Mouse (Mus musculus): ENCODE measurements around the gene Tm9sf3. TPM values are rescaled to one million over a fixed set of nuclear protein-coding genes. Genes with fewer than 3 reads are reported as not detected.
"Not testable (repeated sequence)": the region's sequence is repeated elsewhere in the genome, so short reads cannot be mapped to it uniquely, and the experiment has no call there.

Gene Tm9sf3
- 100 to 1,000 TPM; 109 to 121 TPM for total RNA-seq (2021)

- intact Hi-C loops (cut with DNase I): no loop called here
- DNase-seq: peak; percentile 90 to 91
These were observed at the start of gene Tm9sf3 for GRCm38 (mm10) chr19:41263630-41264295. Tm9sf3 (minus strand) TSS chr19:41263997.

GRCm38 (mm10) chr19:41312587-41312986 is 48.8 kb upstream of the Tm9sf3 start:
- intact Hi-C loops (cut with DNase I): loop anchor here (10.0 kb wide), 1 partner anchor 312 kb away; no protein-coding TSS in a partner anchor
- not testable (repeated sequence) for DNase-seq

- intact Hi-C loops (cut with DNase I): loop anchor here (10.0 kb wide), 1 partner anchor 313 kb away; no protein-coding TSS in a partner anchor
- DNase-seq: no peak
These were observed 48.2 kb upstream of the Tm9sf3 start for GRCm38 (mm10) chr19:41312027-41312426.

- intact Hi-C loops (cut with DNase I): loop anchor here (10.0 kb wide), 1 partner anchor 314 kb away; no protein-coding TSS in a partner anchor
- DNase-seq: peak; percentile 35 to 56
These were observed 47.3 kb upstream of the Tm9sf3 start for GRCm38 (mm10) chr19:41310971-41311703.

GRCm38 (mm10) chr19:41303933-41304332 is 40.1 kb upstream of the Tm9sf3 start:
- intact Hi-C loops (cut with DNase I): no loop called here
- DNase-seq: no peak

- no peak for DNase-seq
- intact Hi-C loops (cut with DNase I): no loop called here
These were observed 39.6 kb upstream of the Tm9sf3 start for GRCm38 (mm10) chr19:41303433-41303832.

- no peak for DNase-seq
- intact Hi-C loops (cut with DNase I): no loop called here
These were observed 38.1 kb upstream of the Tm9sf3 start for GRCm38 (mm10) chr19:41301856-41302255.

- no peak for DNase-seq
- intact Hi-C loops (cut with DNase I): no loop called here
These were observed 35.6 kb upstream of the Tm9sf3 start for GRCm38 (mm10) chr19:41299446-41299845.

GRCm38 (mm10) chr19:41290952-41291619 is 27.3 kb upstream of the Tm9sf3 start:
- intact Hi-C loops (cut with DNase I): no loop called here
- DNase-seq: peak in 1 of 2 experiments; percentile 13

- DNase-seq: no peak
These were observed 24.8 kb upstream of the Tm9sf3 start for GRCm38 (mm10) chr19:41288568-41288967.

GRCm38 (mm10) chr19:41287224-41287623 is 23.4 kb upstream of the Tm9sf3 start:
- intact Hi-C loops (cut with DNase I): no loop called here
- DNase-seq: no peak

More at GRCm38 (mm10) chr19:41288568-41288967, 24.8 kb upstream of the Tm9sf3 start:
- intact Hi-C loops (cut with DNase I): no loop called here

- intact Hi-C loops (cut with DNase I): no loop called here
- DNase-seq: no peak
These were observed 20.7 kb upstream of the Tm9sf3 start for GRCm38 (mm10) chr19:41284515-41284914.

GRCm38 (mm10) chr19:41282718-41283117 is 18.9 kb upstream of the Tm9sf3 start:
- intact Hi-C loops (cut with DNase I): no loop called here
- DNase-seq: no peak

- intact Hi-C loops (cut with DNase I): no loop called here
- peak; percentile 14 to 17 for DNase-seq
These were observed 18.4 kb upstream of the Tm9sf3 start for GRCm38 (mm10) chr19:41282216-41282615.

- DNase-seq: no peak
- intact Hi-C loops (cut with DNase I): no loop called here
These were observed 16.0 kb upstream of the Tm9sf3 start for GRCm38 (mm10) chr19:41279724-41280244.

GRCm38 (mm10) chr19:41278606-41279005 is 14.8 kb upstream of the Tm9sf3 start:
- no peak for DNase-seq
- intact Hi-C loops (cut with DNase I): no loop called here

- no peak for DNase-seq
- intact Hi-C loops (cut with DNase I): no loop called here
These were observed 11.8 kb upstream of the Tm9sf3 start for GRCm38 (mm10) chr19:41275588-41275987.

GRCm38 (mm10) chr19:41270906-41271305 is 7.1 kb upstream of the Tm9sf3 start:
- intact Hi-C loops (cut with DNase I): no loop called here

GRCm38 (mm10) chr19:41270151-41270727 is 6.4 kb upstream of the Tm9sf3 start:
- intact Hi-C loops (cut with DNase I): no loop called here
- DNase-seq: peak in 1 of 2 experiments; percentile 34

More at GRCm38 (mm10) chr19:41270906-41271305, 7.1 kb upstream of the Tm9sf3 start:
- no peak for DNase-seq

- intact Hi-C loops (cut with DNase I): no loop called here
- DNase-seq: no peak
These were observed 2.6 kb upstream of the Tm9sf3 start for GRCm38 (mm10) chr19:41266251-41266901.

All from heart, postnatal 10 days (tissue).